Mouse (Mus musculus): ENCODE data around the gene Gm11236. TPM values are rescaled to one million over a fixed set of nuclear protein-coding genes. Genes with fewer than 3 reads are reported as not detected.
"Not testable (repeated sequence)": the region's sequence is repeated elsewhere in the genome, so short reads cannot be mapped to it uniquely, and the experiment has no call there.

The Gm11236 gene
- not detected in 2 replicates for polyA plus RNA-seq (2015; fragmentation: Nextera tagmentation; extraction: Ambion mirVana)

DNA sequence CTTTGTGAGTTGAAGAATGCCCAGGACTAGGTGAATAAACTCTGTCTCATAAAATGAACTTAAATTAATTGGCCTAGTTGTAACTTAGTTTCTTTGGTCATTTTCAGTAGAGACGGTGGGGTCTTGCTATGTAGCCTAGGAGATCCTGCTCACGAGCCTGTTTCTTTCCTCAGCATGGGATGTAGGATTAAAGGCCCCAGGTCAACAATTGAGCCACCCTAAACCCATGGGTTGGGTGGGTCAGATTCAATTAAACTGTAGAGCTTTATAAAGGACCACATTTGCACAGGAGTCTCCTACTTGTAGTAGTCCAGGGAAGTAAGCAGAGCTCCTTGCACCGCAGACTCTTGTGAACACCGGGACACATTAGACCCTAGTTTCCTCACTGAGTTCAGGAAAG is at the start of gene Gm11236:
TSS of gene Gm11236 (plus strand) at position 301 of the 400 bp plus-strand sequence.
- WGBS (ENCODE audit: insufficient replicate concordance) = no CpG with 5 or more reads among the region's 4 CpGs
- H3K27ac ChIP-seq (replicated peaks); H3K4me2 ChIP-seq; H3K4me3 ChIP-seq (replicated peaks); ATAC-seq (ENCODE audit: insufficient read depth); H3K9me3 ChIP-seq (replicated peaks); H3K9ac ChIP-seq; H3K27me3 ChIP-seq; H3K36me3 ChIP-seq (replicated peaks); H3K4me1 ChIP-seq (replicated peaks): not testable (repeated sequence)

DNA sequence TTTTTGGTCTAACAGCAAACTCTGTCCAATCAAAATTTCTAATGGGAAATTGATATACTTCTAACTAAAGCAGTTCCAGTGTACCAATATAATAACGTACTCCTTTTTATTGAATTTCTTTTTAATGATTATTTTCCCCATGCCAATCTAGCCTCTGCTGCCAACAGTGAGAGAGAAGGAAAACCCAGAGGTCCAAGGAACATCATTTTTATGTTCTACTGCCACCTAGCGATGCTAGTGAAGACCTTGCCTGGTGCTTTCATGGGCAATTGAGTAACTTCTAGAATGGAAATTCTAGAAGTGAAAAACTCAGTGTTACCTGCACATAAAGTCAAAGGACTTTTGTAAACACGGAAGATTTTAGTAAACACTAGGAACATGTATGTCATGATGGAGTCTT is 38.7 kb upstream of the Gm11236 start:
- H3K4me2 ChIP-seq = no peak overlapping the region
- H3K9me3 ChIP-seq (replicated peaks) = no peaks in the 10 kb centered on the region
- 8% methylated on average over 3 of the region's 3 CpGs for WGBS (ENCODE audit: insufficient replicate concordance)
- ATAC-seq (ENCODE audit: insufficient read depth) = no peak
- no peak overlapping the region for H3K4me3 ChIP-seq (replicated peaks)
- H3K27me3 ChIP-seq = no peaks in the 10 kb centered on the region
- no peak overlapping the region for H3K27ac ChIP-seq (replicated peaks)
- no peaks in the 10 kb centered on the region for H3K36me3 ChIP-seq (replicated peaks)
- H3K9ac ChIP-seq = no peak overlapping the region
- no peaks in the 10 kb centered on the region for H3K4me1 ChIP-seq (replicated peaks)

DNA sequence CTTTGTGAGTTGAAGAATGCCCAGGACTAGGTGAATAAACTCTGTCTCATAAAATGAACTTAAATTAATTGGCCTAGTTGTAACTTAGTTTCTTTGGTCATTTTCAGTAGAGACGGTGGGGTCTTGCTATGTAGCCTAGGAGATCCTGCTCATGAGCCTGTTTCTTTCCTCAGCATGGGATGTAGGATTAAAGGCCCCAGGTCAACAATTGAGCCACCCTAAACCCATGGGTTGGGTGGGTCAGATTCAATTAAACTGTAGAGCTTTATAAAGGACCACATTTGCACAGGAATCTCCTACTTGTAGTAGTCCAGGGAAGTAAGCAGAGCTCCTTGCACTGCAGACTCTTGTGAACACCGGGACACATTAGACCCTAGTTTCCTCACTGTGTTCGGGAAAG is 30.3 kb upstream of the Gm11236 start, which contains the start of gene Gm11238:
TSS of gene Gm11238 (plus strand) at position 301 of the 400 bp plus-strand sequence.
- H3K4me1 ChIP-seq (replicated peaks); H3K27ac ChIP-seq (replicated peaks); H3K36me3 ChIP-seq (replicated peaks); H3K9me3 ChIP-seq (replicated peaks); H3K4me3 ChIP-seq (replicated peaks); H3K27me3 ChIP-seq; H3K9ac ChIP-seq; H3K4me2 ChIP-seq; ATAC-seq (ENCODE audit: insufficient read depth): not testable (repeated sequence)
- no CpG with 5 or more reads among the region's 3 CpGs for WGBS (ENCODE audit: insufficient replicate concordance)

DNA sequence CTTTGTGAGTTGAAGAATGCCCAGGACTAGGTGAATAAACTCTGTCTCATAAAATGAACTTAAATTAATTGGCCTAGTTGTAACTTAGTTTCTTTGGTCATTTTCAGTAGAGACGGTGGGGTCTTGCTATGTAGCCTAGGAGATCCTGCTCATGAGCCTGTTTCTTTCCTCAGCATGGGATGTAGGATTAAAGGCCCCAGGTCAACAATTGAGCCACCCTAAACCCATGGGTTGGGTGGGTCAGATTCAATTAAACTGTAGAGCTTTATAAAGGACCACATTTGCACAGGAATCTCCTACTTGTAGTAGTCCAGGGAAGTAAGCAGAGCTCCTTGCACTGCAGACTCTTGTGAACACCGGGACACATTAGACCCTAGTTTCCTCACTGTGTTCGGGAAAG is 15.2 kb upstream of the Gm11236 start, which contains the start of gene Gm11237:
TSS of gene Gm11237 (plus strand) at position 301 of the 400 bp plus-strand sequence.
- H3K27ac ChIP-seq (replicated peaks); H3K36me3 ChIP-seq (replicated peaks); H3K4me1 ChIP-seq (replicated peaks); H3K9me3 ChIP-seq (replicated peaks); ATAC-seq (ENCODE audit: insufficient read depth); H3K4me3 ChIP-seq (replicated peaks); H3K27me3 ChIP-seq; H3K9ac ChIP-seq; H3K4me2 ChIP-seq: not testable (repeated sequence)
- no CpG with 5 or more reads among the region's 3 CpGs for WGBS (ENCODE audit: insufficient replicate concordance)

GRCm38 (mm10) chr4:73661864-73662263 is 23.9 kb downstream of the Gm11236 start:
- not testable (repeated sequence) for H3K27ac ChIP-seq (replicated peaks); H3K27me3 ChIP-seq; H3K36me3 ChIP-seq (replicated peaks); H3K4me3 ChIP-seq (replicated peaks); H3K9ac ChIP-seq; H3K4me1 ChIP-seq (replicated peaks); H3K4me2 ChIP-seq; H3K9me3 ChIP-seq (replicated peaks); ATAC-seq (ENCODE audit: insufficient read depth)
- 60% methylated on average over 4 of the region's 4 CpGs for WGBS (ENCODE audit: insufficient replicate concordance)

DNA sequence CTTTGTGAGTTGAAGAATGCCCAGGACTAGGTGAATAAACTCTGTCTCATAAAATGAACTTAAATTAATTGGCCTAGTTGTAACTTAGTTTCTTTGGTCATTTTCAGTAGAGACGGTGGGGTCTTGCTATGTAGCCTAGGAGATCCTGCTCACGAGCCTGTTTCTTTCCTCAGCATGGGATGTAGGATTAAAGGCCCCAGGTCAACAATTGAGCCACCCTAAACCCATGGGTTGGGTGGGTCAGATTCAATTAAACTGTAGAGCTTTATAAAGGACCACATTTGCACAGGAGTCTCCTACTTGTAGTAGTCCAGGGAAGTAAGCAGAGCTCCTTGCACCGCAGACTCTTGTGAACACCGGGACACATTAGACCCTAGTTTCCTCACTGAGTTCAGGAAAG is 30.1 kb downstream of the Gm11236 start, which contains the start of gene Gm11239:
TSS of gene Gm11239 (plus strand) at position 301 of the 400 bp plus-strand sequence.
- H3K4me1 ChIP-seq (replicated peaks); H3K4me3 ChIP-seq (replicated peaks); H3K36me3 ChIP-seq (replicated peaks); H3K4me2 ChIP-seq; H3K9me3 ChIP-seq (replicated peaks); ATAC-seq (ENCODE audit: insufficient read depth); H3K9ac ChIP-seq; H3K27me3 ChIP-seq; H3K27ac ChIP-seq (replicated peaks): not testable (repeated sequence)
- WGBS (ENCODE audit: insufficient replicate concordance) = no CpG with 5 or more reads among the region's 4 CpGs

GRCm38 (mm10) chr4:73683216-73683615 is 45.3 kb downstream of the Gm11236 start, which contains the start of gene Gm428:
Gm428 (plus strand) TSS chr4:73683516.
- not testable (repeated sequence) for H3K9me3 ChIP-seq (replicated peaks); H3K27ac ChIP-seq (replicated peaks); H3K27me3 ChIP-seq; H3K4me3 ChIP-seq (replicated peaks); H3K4me1 ChIP-seq (replicated peaks); H3K9ac ChIP-seq; H3K4me2 ChIP-seq; ATAC-seq (ENCODE audit: insufficient read depth); H3K36me3 ChIP-seq (replicated peaks)
- WGBS (ENCODE audit: insufficient replicate concordance) = 80% methylated on average over 1 of the region's 4 CpGs

Other genes starting within 250 kb of the Gm11236 start
- gene Gm11487, start 233.0 kb upstream of the Gm11236 start, polyA plus RNA-seq (2015; fragmentation: Nextera tagmentation; extraction: Ambion mirVana) = not detected in 2 replicates
- gene Gm11238, start 30.2 kb upstream of the Gm11236 start, polyA plus RNA-seq (2015; fragmentation: Nextera tagmentation; extraction: Ambion mirVana) = not detected in 2 replicates
- gene Gm11237, start 15.1 kb upstream of the Gm11236 start, polyA plus RNA-seq (2015; fragmentation: Nextera tagmentation; extraction: Ambion mirVana) = not detected in 2 replicates
- not detected in 2 replicates for gene Gm11239, start 30.2 kb downstream of the Gm11236 start, polyA plus RNA-seq (2015; fragmentation: Nextera tagmentation; extraction: Ambion mirVana)
- gene Gm428, start 45.4 kb downstream of the Gm11236 start, polyA plus RNA-seq (2015; fragmentation: Nextera tagmentation; extraction: Ambion mirVana) = not detected in 2 replicates
- gene Rasef, start 152.9 kb downstream of the Gm11236 start, polyA plus RNA-seq (2015; fragmentation: Nextera tagmentation; extraction: Ambion mirVana) = 0.03 and 0.07 TPM in 2 replicates
- gene Gm11758, start 238.1 kb downstream of the Gm11236 start, polyA plus RNA-seq (2015; fragmentation: Nextera tagmentation; extraction: Ambion mirVana) = not detected in 2 replicates

Measured in liver, embryonic 15.5 days (tissue).